Mouse (Mus musculus): ENCODE measurements around the gene Gm49486.

DNA sequence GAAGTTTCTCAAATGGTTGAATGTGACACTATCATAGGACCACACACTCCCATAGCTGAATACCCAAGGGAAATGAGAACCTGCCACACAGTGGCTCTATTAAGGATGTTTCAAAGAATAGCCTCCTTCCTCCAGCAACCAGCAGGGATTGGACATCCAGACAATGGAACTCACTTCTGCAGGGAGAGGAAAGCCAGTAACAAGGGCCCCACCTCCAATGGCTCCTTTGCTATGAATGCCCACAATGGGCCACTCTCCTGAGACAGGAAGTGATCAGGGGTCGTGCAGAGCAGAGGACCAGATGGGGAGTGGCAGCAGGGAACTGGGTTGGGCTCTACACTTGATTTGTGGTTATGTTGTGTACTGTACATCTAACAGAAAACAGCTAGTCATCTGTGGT lies 39.3 kb downstream of the Gm49486 start:
- TF ChIP-seq CTCF (IDR thresholded peaks at IDR 0.05; ENCODE audit: insufficient read depth, low read length) (no peak), POLR2A (IDR thresholded peaks at IDR 0.05; ENCODE audit: borderline replicate concordance, extremely low read depth, low read depth, low read length) (no peak)
